Mouse (Mus musculus) testis, adult 2 months (tissue): ENCODE data around the gene Cuta.

Experiments used
- CTCF ChIP-seq: fragments of 200-500 bp; IDR thresholded peaks from 2 replicates; pipeline ENCODE4 v1.5.1; 2012; ENCODE audit warnings: low read depth, mild to moderate bottlenecking, inconsistent platforms, low read length, moderate library complexity; ENCODE audit not compliant: control insufficient read depth, insufficient read depth, insufficient replicate concordance
- POLR2A ChIP-seq: fragments of 200-500 bp; IDR thresholded peaks from 2 replicates; pipeline ENCODE4 v1.6.1; 2012; ENCODE audit warnings: low read depth, mild to moderate bottlenecking, inconsistent platforms, low read length, moderate library complexity; ENCODE audit not compliant: control insufficient read depth

- TF ChIP-seq CTCF (no peak), POLR2A (no peak)
These were observed 6.6 kb upstream of the Cuta start for GRCm38 (mm10) chr17:26945824-26946495.
